Mouse (Mus musculus) B cell, adult 67 days (primary cell): ENCODE data around the gene Osm. TPM values are rescaled to one million over a fixed set of nuclear protein-coding genes. Genes with fewer than 3 reads are reported as not detected.

Experiments used
- total RNA-seq, 2 experiments: library from RNA; stranded (reverse); gene quantifications; 4 replicates each; pipeline ENCODE4 v1.2.4; 2023

The Osm gene
- 1 to 10 TPM; 4.4 to 8.0 TPM for total RNA-seq

DNA sequence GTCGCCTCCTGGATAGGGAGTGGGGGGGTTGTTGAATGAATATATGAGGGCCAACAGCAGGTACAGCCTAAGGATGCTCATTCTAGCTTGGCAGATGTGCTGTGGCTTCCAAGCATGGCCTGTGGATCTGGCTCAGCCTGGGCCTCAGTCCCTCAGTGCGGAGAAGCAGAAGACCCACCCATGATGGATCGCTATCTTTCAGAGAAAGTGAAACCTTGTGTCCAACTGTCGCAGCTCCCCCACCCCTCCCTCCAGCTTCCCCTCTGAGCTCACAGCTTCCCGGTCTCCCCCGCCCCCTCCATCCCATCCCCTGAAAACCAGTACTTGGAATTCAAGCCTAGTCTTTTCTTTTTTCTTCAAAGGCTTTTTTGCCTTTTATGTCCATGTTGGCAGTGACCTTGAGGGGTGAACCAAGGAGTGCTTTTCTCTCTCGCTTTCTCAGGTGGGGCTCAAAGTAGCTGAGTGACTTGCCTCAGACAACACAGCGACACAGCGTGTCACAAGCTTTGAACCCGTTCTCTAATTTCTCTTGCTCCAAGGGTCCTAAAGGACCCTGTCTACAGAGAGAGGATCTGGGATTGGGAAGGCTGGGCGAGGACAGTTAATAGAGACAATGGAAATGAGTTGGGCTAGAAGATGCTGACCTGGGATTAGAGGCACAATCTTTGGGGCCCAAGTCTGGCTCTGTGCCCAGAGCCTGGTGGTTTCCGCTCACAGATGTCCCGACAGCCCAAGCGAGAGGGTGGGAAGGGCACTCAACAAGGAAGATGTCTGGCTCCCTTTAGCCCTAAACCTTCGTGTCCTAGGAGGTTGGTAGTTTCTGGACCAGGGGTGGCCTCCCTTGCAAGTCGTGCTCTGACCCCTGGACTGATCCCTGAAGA, at the start of gene Osm:
Gene Osm (plus strand): TSS at position 756 of the 881 bp plus-strand sequence.

DNA sequence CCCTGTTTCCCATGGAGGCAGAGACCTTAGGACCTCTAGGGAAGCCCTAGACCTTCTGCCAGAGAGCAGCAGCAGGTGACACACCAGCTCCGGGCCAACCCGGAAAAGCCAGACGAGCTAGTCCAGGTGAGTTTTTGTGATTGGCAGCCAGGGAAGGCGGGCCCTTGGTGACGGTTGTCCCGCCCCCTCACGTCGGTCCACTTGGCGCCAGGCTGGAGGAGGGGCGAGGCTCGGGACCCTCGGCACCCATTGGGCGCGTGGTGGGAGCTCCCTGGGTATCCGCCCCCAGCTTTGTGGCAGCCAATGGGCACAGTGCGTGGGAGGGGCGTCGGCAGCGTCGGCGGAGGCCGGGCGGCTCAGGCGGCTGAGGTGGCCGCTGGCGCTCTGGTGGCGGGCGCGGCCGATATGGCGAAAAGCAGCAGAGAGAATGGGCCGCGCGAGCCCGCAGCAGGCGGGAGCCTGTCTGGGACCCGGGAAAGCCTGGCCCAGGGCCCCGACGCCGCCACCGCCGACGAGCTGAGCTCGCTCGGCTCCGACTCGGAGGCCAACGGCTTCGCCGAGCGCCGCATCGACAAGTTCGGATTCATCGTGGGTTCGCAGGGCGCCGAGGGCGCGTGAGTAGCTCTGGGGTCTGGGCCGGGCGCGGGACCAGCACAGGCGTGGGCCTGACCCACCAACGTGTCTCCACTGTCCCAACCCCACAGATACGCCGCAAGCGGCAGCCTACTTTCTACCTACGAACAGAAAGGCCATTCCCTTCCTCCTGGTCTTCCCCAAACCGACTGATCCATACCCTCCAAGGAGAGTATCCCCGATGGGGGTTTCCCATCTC, 49.5 kb upstream of the Osm start, which contains the start of gene Tbc1d10a:
Gene Tbc1d10a (plus strand): TSS at position 304 of the 832 bp plus-strand sequence.

DNA sequence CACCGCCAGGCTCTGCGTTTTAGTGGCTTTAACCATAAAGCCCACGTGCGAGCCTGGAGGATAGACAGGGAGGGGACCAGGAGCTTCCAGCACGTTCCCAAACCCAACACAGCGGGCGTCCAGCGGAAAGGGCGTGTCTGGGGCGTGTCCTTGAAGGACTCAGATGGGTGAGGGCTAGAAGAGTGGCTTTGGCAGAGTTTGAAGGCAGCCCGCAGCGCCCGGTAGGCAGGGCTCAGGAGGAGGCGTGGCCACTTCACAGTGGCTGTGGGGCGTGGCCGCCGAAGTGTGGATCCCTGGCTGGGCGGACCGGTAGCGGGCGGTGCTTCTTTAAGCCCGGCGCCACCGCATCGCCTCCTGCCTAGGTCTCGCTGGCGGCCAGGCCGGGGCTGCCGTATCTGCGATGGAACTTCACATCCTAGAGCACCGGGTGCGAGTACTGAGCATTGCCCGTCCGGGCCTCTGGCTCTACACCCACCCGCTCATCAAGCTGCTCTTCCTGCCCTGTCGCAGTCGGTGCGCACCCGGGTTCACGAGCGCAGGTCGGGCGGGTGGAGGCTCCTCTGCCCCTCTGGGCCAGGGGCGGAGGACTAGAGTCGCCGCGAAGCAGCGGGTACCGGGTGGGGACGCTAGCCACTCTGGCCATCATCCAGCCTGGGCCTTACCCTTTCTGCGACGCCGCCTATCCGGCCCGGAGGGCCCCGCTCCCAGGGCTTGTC, 18.1 kb upstream of the Osm start, which contains the start of gene Castor1:
Gene Castor1 (plus strand): TSS at position 312 of the 716 bp plus-strand sequence.

GRCm38 (mm10) chr11:4256846-4257607, 20.8 kb downstream of the Osm start, which contains the start of gene Lif:
TSS of gene Lif (plus strand) at chr11:4257557.

Other genes with a start within 250 kb of the Osm start
- gene Sec14l4, start 205.0 kb upstream of the Osm start, total RNA-seq: not detected
- gene Sec14l3, start 171.6 kb upstream of the Osm start, total RNA-seq: not detected
- gene Mtfp1, start 141.0 kb upstream of the Osm start, total RNA-seq: 1 to 10 TPM; 1.9 to 4.8 TPM
- 1 to 10 TPM; 1.1 to 1.4 TPM for gene Sec14l2, start 113.0 kb upstream of the Osm start, total RNA-seq
- 10 to 100 TPM; 33.9 to 34.8 TPM for gene Rnf215, start 101.2 kb upstream of the Osm start, total RNA-seq
- 1 to 10 TPM; 5.9 to 10.0 TPM for gene Ccdc157, start 76.1 kb upstream of the Osm start, total RNA-seq
- 10 to 100 TPM; 59.4 to 78.9 TPM for gene Sf3a1, start 76.1 kb upstream of the Osm start, total RNA-seq
- gene Tbc1d10a, start 49.6 kb upstream of the Osm start, total RNA-seq: 10 to 100 TPM; 35.2 to 48.3 TPM
- gene Castor1, start 18.2 kb upstream of the Osm start, total RNA-seq: 1 to 10 TPM; 2.3 to 3.0 TPM
- not detected for gene Lif, start 21.1 kb downstream of the Osm start, total RNA-seq
- 1 to 10 TPM; 1.2 to 5.0 TPM for gene Hormad2, start 204.7 kb downstream of the Osm start, total RNA-seq